Mouse (Mus musculus): Measurements from ENCODE around the gene Garnl3.
"Not testable (repeated sequence)": the region's sequence is repeated elsewhere in the genome, so short reads cannot be mapped to it uniquely, and the experiment has no call there.

Gene Garnl3

DNA sequence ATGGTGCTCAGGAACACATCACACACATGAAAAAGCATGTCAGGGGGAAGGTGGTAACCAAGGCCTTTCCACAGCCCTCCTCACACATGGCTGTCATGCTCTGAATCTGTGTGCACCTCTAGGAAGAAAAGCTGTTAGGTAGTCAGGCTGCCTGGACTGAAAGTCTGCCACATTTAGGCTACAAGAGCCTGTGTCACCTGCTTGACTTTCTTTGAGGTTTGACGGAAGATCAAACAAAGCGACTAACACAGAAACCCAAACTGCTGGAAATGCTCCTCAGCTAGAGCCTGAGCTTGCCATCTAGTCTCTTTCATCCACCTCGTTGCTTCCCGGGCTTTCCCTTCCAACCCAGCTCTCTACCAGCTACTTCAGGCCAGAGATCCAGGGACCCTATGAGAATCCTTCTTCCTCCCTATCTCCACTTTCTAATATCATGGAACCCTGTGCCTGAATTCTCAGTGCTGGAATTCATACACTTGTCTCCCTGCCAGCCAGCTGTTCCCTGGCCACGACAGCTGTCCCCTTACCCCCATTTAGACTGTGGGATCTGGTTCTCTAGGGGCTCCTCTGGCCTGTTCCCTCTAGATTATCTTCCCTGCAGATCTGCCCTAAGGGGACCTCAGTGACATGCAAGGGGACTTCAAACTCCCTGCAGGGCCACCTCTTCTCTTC is 98.9 kb downstream of the Garnl3 start:
- DNase-seq (ENCODE audit: extremely low spot score, low read depth, low spot score): no peak

DNA sequence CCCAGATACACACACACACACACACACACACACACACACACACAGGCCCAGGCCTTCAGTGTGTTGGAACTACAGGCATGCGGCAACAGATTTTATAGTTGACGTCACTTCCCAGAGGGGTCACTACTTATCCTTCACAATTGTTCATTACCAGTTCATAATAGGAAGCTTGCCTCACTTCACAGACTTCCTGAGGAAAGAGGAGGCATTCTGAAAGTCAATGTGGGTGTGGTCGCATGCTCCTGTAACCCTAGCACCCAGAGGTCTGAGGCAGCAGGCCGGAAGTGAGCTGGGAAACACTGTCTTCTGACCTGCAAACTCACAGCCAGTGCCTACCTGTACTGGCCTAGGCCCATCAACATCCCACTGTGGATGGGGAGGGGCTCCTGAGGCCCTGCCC is 106.4 kb downstream of the Garnl3 start:
- no peak for DNase-seq (ENCODE audit: extremely low spot score, low read depth, low spot score)

DNA sequence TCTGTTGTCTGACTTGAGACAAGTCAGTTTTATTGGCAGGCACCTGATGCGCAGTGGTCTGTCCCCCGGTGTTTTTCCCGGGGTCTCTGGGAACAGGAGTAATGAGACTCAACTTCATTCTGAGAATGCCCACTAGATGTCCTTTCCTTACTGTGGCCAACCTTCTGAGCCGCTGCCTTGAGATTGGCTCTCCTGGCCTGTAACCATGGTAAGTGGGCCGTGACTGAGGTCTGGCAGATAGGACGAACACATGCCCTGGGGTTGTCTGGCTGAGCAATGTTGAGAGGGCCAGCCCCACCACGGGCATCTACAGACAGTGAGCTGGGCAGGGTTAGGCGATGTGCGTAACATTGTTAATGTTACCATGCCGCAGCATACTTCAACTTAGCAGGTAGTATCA is 106.9 kb downstream of the Garnl3 start:
- DNase-seq (ENCODE audit: extremely low spot score, low read depth, low spot score): no peak

DNA sequence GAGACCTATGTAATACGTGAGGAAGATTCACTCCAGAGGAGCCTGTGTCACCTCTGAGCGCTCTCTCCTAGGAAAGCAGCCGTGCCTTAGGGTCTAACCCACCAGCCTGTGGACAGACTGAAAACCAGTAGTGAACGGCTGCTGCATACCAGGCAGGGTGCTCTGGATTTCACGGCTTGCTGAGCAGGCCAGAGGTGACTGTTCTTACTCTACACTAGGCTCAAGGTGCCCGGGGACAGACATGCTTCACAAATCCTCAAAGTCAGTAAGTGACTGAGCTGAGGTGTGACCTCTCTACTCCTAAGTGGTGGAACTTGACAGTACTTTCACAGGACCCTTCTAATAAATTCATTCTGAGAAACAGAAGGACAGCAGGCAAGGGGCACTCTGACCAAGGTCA is 108.6 kb downstream of the Garnl3 start:
- no peak for DNase-seq (ENCODE audit: extremely low spot score, low read depth, low spot score)

DNA sequence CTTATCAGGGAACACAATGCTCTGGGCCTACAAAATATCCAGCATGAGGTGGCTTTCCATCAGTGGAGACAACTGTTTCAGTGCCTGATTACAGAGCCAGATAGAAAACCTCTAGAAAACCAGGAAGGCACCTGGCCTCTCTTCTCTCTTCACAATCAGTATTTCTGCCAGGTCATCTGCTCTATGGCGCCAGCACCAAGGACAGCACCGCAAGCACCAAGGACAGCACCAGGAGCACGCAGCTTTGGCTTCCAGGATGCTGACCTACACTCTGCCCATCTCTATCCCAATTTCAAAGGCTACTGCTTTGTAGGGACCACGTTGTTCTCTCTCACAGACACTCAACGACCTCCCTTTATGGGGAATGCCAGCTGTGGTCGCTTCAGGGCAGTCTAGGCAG is 113.4 kb downstream of the Garnl3 start:
- peak; percentile 28 for DNase-seq (ENCODE audit: extremely low spot score, low read depth, low spot score)

DNA sequence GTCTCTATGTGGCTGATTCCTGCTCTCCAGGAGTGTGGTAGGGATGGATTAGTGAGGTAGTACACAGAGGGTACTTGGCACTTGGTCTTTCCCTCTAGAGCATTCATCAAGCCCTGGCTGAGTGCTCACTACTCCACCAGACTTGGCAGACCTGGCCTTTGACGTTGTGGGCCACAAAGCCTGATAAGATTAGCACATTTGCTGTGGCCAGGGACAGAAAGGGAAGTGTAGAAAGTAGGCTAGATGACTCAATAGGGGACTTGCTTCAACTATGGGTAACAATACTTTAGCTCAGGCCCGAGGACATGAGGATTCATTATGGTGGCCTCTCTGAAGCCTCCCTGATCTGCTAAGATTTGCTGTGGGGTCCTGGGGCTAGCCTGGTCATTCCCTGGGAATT is 114.3 kb downstream of the Garnl3 start:
- no peak for DNase-seq (ENCODE audit: extremely low spot score, low read depth, low spot score)

DNA sequence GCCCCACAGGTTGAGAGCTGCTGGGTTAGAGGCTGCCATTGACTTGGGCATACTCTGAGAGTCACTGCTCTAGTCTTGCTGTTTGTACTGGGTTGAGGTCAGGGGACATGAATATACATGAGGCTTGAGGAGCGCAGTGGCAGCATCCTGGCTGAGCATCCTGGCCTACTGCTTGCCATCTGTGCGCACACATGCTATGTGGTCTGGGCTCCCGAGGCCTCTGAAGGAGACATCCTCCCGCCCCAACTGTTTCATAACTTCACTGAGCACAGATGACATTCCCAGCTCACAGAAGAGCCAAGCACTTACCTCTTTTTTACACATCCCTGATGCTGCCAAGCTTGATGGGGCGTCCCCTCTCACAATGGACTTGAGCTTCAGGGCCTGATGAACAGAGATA is 116.6 kb downstream of the Garnl3 start:
- no peak for DNase-seq (ENCODE audit: extremely low spot score, low read depth, low spot score)

DNA sequence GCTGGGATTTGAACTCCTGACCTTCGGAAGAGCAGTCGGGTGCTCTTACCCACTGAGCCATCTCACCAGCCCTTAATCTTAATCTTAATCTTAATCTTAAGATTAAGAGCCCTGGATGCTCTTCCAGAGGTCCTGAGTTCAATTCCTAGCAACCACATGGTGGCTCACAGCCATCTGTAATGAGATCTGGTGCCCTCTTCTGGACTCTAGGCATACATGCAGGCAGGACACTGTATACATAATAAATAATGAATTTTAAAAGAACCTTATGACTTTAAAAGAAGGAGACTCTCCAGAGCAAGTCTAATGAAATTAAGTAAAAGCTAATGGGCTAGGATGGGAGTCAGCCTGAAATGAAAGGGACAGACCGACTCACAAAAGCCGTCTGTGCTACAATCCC is 122.4 kb downstream of the Garnl3 start:
- not testable (repeated sequence) for DNase-seq (ENCODE audit: extremely low spot score, low read depth, low spot score)

DNA sequence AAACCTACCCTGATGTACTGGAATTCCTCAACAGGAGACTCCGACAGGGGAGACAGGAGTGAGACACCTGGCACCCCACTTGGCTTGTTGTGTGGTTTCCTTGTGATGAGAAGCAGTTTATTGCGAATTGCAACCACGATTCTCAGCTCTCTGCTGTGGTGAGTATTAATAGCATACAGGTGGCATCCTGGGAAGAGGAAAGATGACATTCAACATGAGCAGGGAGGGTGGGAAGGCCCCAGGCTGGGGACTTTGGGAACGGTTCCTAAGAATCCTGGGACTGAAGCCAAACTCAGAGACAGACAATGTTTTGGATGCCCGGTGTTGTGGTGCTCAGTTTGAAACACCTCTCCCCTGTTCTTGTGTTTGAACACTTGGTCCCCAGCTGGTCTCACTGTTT is 126.4 kb downstream of the Garnl3 start:
- DNase-seq (ENCODE audit: extremely low spot score, low read depth, low spot score): no peak

DNA sequence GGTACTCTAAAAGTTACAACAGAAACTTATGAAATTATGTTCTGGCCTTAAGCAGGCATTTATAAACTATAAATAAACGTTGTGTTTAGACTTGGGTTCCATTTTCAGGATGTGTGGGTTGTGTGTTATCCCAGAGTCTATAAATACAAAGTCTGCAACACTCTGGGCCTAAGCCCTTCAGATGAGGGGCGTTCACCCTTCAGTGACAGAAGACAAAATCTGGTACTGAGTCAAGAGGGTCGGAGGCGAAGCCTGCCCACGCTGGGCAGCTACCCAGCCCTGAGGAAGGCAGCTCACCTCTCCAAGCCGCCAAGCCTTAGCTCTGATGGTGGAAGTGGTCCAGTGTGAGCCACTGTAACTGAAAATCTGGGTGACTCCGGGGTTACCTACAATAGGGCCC is 129.3 kb downstream of the Garnl3 start:
- DNase-seq (ENCODE audit: extremely low spot score, low read depth, low spot score): no peak

DNA sequence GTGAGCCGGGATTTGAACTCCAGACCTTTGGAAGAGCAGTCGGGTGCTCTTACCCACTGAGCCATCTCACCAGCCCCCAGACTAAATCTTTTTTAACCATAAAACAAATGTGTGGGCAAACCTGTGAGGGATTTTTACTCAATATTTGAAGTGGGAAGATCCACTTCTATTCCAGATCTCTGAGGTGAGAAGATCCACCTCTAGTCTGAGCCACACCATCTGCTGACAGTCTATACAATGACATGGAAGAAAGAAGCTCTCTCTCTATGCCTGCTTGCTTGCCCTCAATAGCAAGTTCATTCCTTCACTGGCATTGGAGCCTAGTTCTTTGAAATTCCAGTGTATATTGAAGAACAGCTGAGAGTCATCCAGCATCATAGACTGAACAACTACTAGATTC is 131.7 kb downstream of the Garnl3 start:
- DNase-seq (ENCODE audit: extremely low spot score, low read depth, low spot score): no peak

DNA sequence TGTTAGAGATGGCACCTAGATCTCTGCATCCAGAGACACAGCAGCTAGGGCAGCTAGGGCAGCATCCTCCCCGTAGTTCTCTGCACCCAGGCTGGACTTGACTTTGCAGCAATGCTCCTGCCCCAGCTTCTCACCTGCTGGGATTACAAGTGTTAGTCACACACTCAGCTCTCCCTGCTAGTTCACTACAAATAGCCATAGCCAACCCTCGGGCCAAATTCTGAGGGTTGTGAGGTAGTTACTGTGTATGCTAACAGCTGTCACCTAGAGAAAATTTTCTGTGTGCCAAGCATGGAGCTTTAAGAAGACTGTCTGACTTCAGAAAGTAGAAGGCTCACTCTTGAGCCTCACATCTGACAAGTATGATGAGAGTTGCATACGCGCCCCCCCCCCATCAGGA is 133.7 kb downstream of the Garnl3 start:
- no peak for DNase-seq (ENCODE audit: extremely low spot score, low read depth, low spot score)

DNA sequence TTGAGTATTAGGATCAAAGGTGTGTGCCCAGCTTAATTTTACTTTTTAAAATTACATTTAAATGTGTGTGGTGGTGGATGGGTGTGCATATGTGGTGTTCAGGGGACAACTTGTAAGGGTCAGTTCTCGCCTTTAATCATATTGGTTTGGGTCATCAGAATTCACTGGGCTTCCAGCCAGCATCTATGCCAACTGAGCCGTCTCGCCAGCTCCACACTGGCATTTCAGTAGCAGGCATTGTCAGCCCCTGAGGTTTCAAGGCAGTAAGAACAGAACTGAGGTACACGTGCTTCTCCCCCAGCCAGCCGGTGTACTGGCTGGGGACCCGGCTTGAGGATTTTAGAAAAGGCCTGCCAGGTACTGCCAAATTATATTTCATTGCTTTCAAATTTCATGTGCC is 134.4 kb downstream of the Garnl3 start:
- DNase-seq (ENCODE audit: extremely low spot score, low read depth, low spot score): no peak

DNA sequence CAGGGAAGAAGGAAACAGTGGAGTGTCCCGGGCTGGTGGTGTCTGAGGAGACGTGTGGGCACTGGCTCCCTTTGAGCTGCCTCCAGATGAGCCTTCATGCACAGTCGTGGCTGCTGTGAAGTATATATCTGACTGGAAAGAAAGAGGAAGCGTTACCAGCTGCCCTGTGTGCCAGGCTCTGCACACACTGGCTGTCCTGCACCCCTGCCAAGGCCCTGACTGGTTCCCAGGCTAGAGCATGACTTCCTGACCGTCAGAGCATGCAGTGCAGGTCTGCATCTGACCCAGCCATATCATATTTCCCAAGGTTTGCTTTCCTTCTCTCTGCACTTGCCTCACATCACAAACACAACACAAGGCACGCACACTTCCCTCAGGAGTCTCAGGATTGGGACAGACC is 139.3 kb downstream of the Garnl3 start:
- no peak for DNase-seq (ENCODE audit: extremely low spot score, low read depth, low spot score)

DNA sequence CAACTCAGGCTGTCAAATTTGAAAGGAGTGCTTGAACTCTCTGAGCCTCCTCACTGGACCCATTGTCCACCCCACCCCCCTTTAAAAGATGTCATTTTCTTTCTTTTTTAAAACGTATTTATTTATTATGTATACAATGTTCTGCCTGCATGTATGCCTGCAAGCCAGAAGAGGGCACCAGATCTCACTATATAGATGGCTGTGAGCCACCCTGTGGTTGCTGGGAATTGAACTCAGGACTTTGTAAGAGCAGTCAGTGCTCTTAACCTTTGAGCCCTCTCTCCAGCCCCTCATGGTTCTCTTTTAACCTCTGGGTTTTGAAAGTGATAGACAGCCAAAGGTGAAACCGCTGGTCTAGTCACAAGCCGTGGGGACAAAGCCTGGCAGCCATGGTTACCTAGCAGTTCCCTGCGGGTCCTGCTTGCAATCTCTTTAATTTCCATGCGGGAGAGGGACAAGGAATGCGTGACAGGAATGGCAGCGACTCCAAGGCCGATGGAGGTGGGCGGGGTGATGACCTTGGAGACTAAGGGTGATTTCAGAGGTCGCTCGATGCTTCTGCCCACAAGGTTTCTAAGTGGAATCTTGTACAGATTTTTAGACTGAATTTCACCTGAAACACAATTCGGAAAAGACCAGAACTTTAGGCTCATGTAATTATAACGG is 141.2 kb downstream of the Garnl3 start:
- DNase-seq (ENCODE audit: extremely low spot score, low read depth, low spot score): no peak

DNA sequence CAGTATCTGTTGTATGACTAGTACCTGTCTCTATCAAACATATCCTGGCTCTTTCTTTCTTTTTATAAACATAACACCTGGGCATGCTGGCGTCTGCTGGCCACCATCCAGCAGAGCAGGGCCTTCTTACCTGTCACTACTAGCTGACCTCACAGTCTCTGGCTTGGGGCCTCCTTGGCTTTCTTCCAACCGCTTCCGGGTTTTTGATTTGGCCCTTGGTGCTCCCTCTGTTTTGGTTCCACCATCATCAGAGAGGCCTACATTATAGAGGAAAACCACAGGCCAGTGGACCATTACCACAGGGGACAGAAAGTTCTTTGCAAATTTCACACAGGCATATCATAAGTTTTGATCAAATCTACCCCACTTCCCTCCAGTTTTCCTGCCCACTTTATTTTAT is 142.1 kb downstream of the Garnl3 start:
- no peak for DNase-seq (ENCODE audit: extremely low spot score, low read depth, low spot score)

DNA sequence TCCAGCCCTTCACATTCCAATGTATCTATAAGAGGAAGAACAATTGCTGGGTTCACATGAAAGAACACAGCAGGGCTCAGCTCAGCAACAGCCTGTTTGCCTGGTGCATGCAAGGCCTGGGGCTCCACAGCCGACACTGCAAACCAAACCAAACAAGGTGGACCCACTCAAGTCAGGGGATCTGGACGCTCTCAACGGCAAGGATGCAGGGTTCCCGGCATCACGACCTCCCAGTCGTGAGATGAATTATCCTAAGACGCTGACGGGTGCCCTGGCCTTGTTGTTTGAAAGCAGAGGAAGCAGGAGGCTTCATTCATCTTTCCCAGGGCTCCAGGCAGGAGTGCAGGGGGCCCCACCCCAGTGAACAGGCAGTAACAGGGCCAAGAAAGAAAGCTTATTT is 145.6 kb downstream of the Garnl3 start:
- no peak for DNase-seq (ENCODE audit: extremely low spot score, low read depth, low spot score)

DNA sequence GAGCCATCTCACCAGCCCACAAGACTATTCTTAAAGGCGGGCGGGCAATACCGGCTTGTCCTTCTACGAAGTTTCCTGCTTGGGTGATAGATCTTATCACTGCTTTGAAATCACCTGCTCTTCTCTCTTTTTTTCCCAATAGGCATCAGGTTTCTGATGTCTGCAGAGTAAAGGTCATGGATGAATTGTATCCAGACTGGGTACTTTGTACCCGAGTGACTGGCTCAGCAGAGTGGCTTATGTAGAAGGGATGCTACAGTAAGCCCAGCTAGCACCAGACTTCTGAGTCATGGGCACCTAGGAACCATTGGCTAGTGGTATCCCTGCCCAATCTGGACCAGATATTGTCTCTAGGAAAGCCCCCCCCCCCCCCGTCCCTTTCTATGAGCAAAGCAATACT is 147.8 kb downstream of the Garnl3 start:
- DNase-seq (ENCODE audit: extremely low spot score, low read depth, low spot score): no peak

DNA sequence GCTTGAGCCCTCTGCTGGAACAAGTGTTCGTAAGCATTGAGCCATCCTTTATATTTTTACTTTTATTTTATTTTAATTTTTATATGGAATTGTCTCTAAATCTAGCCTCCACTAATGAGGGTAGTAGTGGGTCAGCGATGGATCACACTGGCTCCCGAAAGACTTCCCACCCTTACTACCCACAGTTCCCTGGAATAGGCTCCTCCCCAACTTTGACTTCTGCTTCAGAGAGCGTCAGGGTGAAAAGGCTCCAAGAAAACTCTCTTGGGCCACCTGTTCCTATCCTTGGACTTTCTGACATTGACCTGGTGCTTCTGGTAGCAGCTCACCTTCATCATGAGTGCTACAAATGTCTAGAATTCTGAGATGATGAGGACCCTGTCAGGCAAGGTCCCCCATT is 148.8 kb downstream of the Garnl3 start:
- DNase-seq (ENCODE audit: extremely low spot score, low read depth, low spot score): no peak

DNA sequence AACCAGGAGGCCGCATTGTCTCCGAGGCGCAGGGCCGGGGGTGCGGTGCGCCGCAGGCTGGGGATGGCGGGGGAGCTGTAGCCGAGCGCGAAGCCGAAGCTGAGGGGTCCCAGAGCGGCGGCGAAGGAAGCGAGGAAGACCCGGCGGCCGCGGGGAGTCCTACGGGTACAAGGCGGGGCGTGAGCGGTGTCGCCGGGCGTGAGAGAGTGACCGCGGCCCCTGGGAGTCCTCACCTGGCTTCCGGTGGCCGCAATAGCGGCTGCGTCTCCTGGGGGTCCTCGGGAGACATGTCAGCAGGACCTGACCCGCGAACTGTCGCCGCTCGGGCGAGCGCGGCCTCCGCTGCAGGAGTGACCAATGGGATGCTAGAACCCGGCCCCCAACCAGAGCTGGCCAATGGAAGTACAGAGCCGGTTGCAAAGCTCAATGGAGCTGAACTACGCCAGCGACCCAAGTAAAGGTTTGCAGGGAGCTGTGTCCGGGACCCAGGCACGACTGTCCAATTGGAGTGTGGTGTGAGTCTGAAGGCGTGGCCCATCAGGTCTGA is 149.7 kb downstream of the Garnl3 start, which contains the start of gene Slc2a8:
Slc2a8 (minus strand) TSS at position 359 of the 547 bp plus-strand sequence.
- DNase-seq (ENCODE audit: extremely low spot score, low read depth, low spot score): peak; percentile 91

DNA sequence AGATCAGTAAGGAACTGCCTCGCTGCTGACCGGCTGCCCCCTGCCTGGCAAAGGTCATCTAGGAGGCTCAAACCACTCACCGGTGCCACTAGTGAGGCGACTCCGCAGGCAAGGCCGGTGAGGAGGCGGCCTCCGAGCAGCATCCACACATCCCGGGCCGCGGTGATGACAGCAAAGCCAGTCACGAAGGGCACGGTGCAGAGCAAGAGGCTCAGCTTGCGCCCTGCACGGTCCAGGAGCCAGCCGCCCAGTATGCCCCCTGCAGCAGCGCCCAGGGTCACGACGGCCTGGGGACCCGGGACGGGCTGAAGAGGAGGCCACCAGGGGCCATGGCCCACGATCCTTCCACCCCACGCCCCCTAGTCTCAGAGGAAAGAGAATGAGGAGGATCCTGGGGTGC is 150.2 kb downstream of the Garnl3 start:
- DNase-seq (ENCODE audit: extremely low spot score, low read depth, low spot score): no peak

DNA sequence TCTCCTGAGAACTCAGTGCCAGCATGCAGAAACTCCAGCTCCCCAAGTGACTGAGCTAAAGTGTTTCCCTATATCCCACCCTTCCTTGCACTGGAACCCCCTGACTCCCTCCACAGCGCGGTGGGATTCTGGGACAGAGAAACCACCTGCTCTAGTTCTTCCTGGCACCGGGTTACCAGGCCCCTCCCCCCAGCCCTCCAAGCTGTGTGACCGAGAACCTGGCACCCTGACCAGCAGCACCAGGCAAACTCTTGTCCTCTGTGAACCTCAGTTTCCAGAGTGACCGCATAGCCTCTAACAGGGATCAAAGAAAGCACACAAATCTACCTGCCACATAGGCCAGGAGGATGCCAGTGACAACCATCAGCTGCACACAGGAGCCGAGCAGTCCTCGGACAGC is 151.8 kb downstream of the Garnl3 start:
- DNase-seq (ENCODE audit: extremely low spot score, low read depth, low spot score): no peak

DNA sequence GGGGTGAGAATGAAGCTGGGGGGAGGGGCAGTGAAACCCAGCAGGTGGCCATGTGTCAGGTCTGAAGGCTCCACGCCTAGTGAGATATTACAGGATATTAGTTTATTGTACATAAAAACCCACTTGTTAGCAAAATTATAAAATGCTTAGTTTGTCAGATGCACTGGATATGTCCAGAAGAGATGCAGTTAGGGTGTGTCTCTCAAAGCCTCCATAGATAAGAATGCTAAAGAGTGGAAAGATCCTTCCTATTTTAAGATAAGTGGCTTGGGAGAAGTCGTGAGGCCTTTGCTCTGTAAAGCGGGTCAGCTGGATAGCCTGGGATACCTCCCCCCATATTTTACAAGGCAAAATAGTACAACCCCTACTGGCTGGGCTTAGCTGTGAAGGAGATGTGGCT is 152.8 kb downstream of the Garnl3 start:
- no peak for DNase-seq (ENCODE audit: extremely low spot score, low read depth, low spot score)

Data from hindlimb bud, embryonic 11.5 days (tissue).